Mouse (Mus musculus) embryo, embryonic 11 days (tissue): Measurements from ENCODE around the gene Rnf149.

Experiments
- DNase-seq: peaks from one replicate; pipeline ENCODE4 v3.0.0-alpha.2; 2015

Rnf149 gene

GRCm38 (mm10) chr1:39526371-39527167, 50.6 kb downstream of the Rnf149 start:
- DNase-seq, result no peak

- no peak for DNase-seq
These were observed 51.4 kb downstream of the Rnf149 start for GRCm38 (mm10) chr1:39525763-39526162.

DNA sequence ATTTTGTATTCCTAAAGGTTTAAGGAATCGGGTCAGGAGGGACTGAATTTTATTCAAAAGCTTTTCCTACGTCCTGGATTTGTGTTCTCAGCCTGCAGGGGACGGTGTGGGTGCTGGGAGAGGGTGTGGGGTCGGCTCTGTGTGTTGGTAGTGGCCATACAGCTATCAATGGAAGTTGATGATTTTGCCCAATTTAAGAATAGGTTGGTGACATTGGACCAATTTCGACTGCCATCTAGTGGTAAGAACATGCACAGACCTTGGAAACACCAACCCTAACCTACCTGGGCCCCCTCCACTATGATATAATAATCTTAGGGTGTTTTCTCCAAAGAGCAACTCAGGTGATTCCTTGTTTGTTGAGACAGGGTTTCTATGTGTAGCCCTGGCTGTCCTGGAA, 54.7 kb downstream of the Rnf149 start:
- DNase-seq, result peak; percentile 63

- DNase-seq, result no peak
These were observed 55.9 kb downstream of the Rnf149 start for GRCm38 (mm10) chr1:39521326-39521725.

DNA sequence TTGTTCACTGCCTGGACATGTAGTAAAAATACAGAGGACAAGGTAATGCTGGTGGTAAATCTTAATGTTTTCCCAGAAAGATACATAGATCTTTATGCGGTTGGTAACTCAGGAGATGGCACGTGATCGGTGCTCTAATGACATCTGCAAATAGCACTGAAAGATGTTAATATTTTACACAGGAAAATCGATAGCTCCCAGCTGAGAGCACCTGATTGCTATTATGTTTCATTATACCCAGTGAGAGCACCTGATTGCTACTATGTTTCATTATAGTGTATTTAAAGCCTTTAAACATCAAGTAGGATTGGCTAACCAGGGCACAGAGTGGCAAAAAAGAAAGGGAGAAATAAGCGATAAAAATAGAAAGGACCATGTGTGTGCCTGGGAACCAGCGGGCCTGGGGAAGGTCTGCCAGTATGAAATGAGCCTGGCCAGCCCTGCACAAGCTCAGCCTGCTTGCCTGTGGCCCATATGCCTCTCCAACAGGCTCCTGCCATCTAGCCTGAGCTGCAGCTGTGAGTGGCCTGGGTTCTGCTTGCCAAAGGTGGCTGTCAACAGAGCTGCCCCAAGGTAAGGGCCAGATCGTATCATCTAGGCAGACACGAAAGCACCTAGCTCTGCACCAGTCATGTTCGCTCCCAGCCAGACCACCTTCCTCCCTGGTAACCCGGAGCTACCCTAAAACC, 61.8 kb downstream of the Rnf149 start:
- DNase-seq, result no peak

- DNase-seq, result no peak
These were observed 65.0 kb downstream of the Rnf149 start for GRCm38 (mm10) chr1:39512183-39512582.

DNA sequence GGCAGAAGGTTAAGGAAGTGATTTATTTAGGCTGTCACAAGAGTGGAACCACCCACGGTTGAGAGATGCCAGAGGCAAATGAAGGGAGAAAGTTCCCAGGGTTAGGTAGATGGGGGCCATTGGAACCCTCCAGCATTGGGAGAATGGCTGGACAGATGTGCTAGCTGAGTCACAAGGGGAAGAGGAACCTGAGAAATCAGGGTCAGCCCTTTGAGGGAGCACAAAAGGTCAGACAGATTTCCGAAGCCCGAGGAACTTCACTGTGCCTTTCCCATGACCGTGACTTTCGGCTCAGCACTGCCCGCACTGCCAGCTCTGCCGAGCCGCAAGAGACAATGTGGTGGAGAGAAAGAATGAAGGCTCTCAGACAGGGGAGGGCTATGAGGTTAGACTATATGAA, 65.4 kb downstream of the Rnf149 start:
- no peak for DNase-seq

DNA sequence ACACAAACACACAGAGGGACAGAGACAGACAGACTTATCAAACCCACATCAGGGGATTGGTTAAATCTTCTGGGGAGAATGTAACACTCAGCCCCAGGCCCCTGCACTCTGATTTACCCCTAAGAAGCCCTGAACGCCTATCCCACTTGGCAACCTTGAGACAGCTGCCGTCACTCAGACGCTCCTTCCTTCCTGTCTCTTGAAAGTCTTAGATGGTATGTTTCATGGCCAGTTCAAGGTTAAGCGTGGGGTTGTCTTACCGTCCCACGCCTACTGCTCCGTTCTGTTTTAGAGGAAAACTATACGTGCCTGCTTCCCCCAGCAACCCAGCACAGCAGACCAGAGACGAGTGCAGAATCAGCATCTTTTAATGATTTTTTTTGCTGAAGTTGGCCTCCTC, 71.6 kb downstream of the Rnf149 start:
- no peak for DNase-seq

DNA sequence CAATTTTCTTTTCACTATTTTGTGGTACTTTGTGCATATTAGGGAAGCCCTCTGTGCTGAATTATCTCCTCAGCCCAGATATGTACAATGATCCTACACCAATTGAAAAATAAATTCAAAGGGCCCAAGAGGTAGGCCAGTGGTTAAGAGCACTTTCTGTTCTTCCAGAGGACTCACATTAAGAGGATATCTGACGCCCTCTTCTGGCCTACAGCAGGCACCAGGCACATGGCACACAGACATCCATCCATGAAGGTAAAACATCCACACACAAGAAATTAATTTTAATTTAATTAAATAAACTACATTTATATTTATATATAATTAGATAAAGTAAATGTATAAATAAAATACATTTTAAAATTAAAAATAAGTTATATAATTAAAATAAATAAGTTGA, 72.9 kb downstream of the Rnf149 start:
- peak; percentile 56 for DNase-seq

DNA sequence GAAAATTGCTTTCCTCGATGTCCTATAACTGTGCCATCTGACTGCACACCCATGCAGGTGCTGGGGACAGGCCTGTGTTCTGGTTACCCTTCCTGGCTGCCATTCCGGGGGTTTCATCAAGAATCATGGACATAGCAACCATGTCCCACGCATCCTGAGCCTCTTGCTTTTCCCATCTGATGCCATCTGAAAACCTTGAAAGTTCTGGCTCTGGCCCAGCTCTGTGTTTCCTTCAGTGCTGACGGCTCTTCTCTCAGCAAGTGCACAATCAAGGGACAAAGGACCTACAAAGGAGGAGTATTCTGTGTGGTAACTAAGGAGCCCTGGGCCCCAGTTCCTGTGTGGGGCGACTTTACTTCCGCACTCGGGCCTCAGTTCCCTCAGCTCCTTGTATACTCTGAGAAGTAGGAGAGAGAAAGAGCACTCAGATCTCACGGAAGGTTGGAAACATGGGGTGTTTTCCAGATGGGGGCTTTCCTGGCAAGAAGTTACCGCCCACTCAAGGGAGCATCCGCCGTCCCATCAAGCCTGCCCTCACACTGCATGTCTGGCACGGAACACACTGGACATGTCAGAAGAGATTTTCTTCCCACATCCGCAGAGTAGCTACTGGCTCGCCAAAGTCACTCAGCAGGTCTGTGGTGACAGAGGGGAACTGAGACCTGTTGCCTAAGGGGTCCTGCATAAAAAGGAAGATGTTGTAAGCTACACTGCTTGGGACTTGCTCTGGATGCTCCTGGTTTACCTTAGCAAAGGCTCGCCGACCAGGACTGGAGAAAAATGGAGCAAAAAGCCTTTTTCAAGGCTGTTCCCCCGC, 74.2 kb downstream of the Rnf149 start:
- DNase-seq, result no peak
